Mouse (Mus musculus) C2C12 (cell line): ENCODE measurements around the gene B430305J03Rik. TPM values are rescaled to one million over a fixed set of nuclear protein-coding genes. Genes with fewer than 3 reads are reported as not detected.
A peak's percentile ranks its signal among the peaks of the same experiment; 100 is the strongest.

ENCODE experiments used
- H3K27me3 ChIP-seq: one replicate; pipeline ENCODE4 v1.6.1; 2011; ENCODE audit not compliant: control insufficient read depth, insufficient read depth, insufficient read length
- H3K36me3 ChIP-seq: one replicate; pipeline ENCODE4 v1.6.1; 2011; ENCODE audit not compliant: control insufficient read depth, insufficient read depth
- H3K4me3 ChIP-seq: one replicate; pipeline ENCODE4 v1.5.1; 2011; ENCODE audit warnings: mild to moderate bottlenecking, control low read depth; ENCODE audit not compliant: poor library complexity, insufficient read depth, severe bottlenecking
- H3K79me2 ChIP-seq: one replicate; pipeline ENCODE4 v1.6.1; 2011; ENCODE audit not compliant: control insufficient read depth, insufficient read depth
- H3K79me3 ChIP-seq: one replicate; pipeline ENCODE4 v1.6.1; 2011; ENCODE audit warnings: low read depth, control low read depth
- H3ac ChIP-seq: one replicate; pipeline ENCODE3; 2011; ENCODE audit warnings: low read depth; ENCODE audit not compliant: control insufficient read depth, insufficient read length
- MAX ChIP-seq: IDR thresholded peaks from one replicate; pipeline ENCODE4 v1.6.1; 2011; ENCODE audit warnings: mild to moderate bottlenecking, control low read depth
- USF1 ChIP-seq: IDR thresholded peaks from one replicate; pipeline ENCODE4 v1.6.1; 2011; ENCODE audit warnings: low read depth, mild to moderate bottlenecking, control low read depth, moderate library complexity
- polyA plus RNA-seq: library from polyadenylated mRNA; unstranded; fragments of >200 nt; fragmentation: generic; extraction: Trizol; gene quantifications from one replicate; pipeline ENCODE4 v1.2.1, GENCODE M21; 2012; ENCODE audit warnings: missing spikeins

B430305J03Rik gene
- polyA plus RNA-seq, 1 experiment, result 3.1 TPM

DNA sequence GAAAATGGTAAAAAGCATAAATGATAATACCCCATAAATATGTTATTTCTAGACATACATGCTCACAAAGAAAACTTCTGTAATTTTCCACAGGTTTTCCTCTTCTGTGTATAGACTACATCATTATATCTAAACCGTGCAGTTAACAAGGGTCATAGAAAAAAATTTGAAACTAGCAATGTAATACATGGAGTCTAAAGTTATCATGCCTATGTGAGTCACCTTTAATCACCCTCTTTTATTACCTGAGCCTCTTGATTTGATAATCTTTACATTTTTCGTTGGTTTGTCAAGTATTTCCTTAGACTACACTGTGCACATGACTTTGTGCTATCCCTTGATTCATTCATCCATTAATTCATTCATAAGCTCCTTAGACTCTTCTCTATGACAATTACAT is 50.7 kb downstream of the B430305J03Rik start:
- Histone ChIP-seq H3K27me3 (no peaks in the 10 kb centered on the region), H3K79me3 (no peaks in the 10 kb centered on the region), H3K36me3 (no peaks in the 10 kb centered on the region), H3ac (no peak overlapping the region), H3K4me3 (no peak overlapping the region), H3K79me2 (no peaks in the 10 kb centered on the region)
- TF ChIP-seq USF1 (peak; percentile 25), MAX (no peak)

Other genes starting within 250 kb of the B430305J03Rik start
- gene Rap2b, start 4.3 kb downstream of the B430305J03Rik start, polyA plus RNA-seq, result 4.5 TPM